Mouse (Mus musculus) thymus, adult 2 months (tissue): ENCODE measurements at regions not wholly inside any gene's neighbourhood (a gene's known extent, or its start where the extent isn't known, plus 50 kb on each side); places are given as distances from the start of the nearest gene placed in this dataset.

ENCODE experiments used
- DNase-seq: peaks from one replicate; pipeline ENCODE4 v3.0.0; 2021
- H3K27ac ChIP-seq: fragments of 200-500 bp; 2 replicates; pipeline ENCODE4 v1.5.1; 2012; ENCODE audit warnings: low read length, control low read depth; ENCODE audit not compliant: control insufficient read depth, insufficient read depth
- H3K27me3 ChIP-seq: fragments of 200-500 bp; 2 replicates; pipeline ENCODE4 v1.6.1; 2012; ENCODE audit warnings: mild to moderate bottlenecking, low read length, moderate library complexity, mixed read lengths; ENCODE audit not compliant: control insufficient read depth, insufficient read depth
- H3K36me3 ChIP-seq: fragments of 200-500 bp; 2 replicates; pipeline ENCODE4 v1.6.1; 2012; ENCODE audit warnings: mild to moderate bottlenecking, low read length, moderate library complexity; ENCODE audit not compliant: control insufficient read depth, insufficient read depth
- H3K4me1 ChIP-seq: fragments of 200-500 bp; replicated peaks from 2 replicates; pipeline ENCODE4 v1.6.1; 2012; ENCODE audit warnings: low read length; ENCODE audit not compliant: control insufficient read depth, insufficient read depth
- H3K4me3 ChIP-seq: fragments of 200-500 bp; 2 replicates; pipeline ENCODE4 v1.5.1; 2012; ENCODE audit warnings: mild to moderate bottlenecking, low read length, control low read depth, moderate library complexity; ENCODE audit not compliant: control insufficient read depth, insufficient read depth
- CTCF ChIP-seq: fragments of 200-500 bp; IDR thresholded peaks from 2 replicates; pipeline ENCODE4 v1.5.1; 2012; ENCODE audit warnings: mild to moderate bottlenecking, control low read depth, low read length, moderate library complexity, borderline replicate concordance; ENCODE audit not compliant: control insufficient read depth, poor library complexity, insufficient read depth; ENCODE audit errors: extremely low read depth
- POLR2A ChIP-seq: fragments of 200-500 bp; IDR thresholded peaks from 2 replicates; pipeline ENCODE4 v1.6.1; 2012; ENCODE audit warnings: mild to moderate bottlenecking, low read length, control low read depth, moderate library complexity; ENCODE audit not compliant: control insufficient read depth, poor library complexity, insufficient read depth; ENCODE audit errors: extremely low read depth
- WGBS: fragments of 180-500 bp; shearing (Covaris S2); methylation state at CpG from one replicate; pipeline ENCODE4 v1.1.7; 2018; 5-methylcytosine and 5-hydroxymethylcytosine counted together

DNA sequence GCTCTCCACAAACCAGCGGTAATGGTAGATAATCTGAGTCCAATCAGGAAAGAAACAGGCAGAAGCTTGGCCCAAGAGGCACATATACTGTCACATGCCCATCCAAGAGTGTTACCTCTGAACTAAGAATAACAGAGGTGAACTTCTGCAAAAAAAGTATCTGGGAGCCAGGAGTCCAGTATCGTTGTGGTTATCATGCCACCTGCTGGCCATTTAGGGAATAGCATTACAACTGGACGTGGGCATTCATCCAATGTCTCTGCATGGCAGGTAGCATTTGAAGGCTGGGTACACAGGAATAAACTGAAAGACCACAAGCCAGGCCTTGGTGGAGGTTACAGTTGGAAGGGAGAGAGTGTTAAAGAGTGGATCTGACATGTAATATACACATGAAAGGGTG, 70.9 kb upstream of the Thy1 start:
- no peak overlapping the region for H3K4me3 ChIP-seq
- peak; percentile 60 for DNase-seq
- no peaks in the 10 kb centered on the region for H3K27me3 ChIP-seq
- no peak overlapping the region for H3K27ac ChIP-seq
- 11% methylated on average over 3 of the region's 3 CpGs for WGBS
- TF ChIP-seq POLR2A (no peak), CTCF (no peak)
- H3K36me3 ChIP-seq, result no peaks in the 10 kb centered on the region
- peaks cover 21% of the 10 kb centered on the region for H3K4me1 ChIP-seq

DNA sequence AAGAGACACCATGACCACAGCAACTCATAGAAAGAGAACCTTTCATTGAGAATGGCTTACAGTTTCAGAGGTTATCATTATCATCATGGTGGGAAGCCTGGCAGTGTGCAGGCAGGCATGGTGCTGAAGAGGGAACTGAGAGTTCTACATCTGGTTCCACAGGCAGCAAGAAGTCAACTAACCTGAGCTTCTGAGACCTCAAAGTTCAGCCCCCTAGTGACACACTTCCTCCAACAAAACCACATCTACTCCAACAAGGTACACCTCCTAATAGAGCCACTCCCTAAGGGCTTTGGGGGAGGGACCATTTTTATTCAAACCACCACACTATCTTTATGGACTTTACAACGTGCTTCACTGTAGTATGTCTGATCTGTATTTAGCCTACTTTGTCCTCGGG, 67.8 kb upstream of the Thy1 start:
- 45% methylated on average over 2 of the region's 2 CpGs for WGBS
- H3K4me3 ChIP-seq, result no peak overlapping the region
- no peak overlapping the region for H3K27ac ChIP-seq
- no peak for DNase-seq
- H3K36me3 ChIP-seq, result no peaks in the 10 kb centered on the region
- no peaks in the 10 kb centered on the region for H3K27me3 ChIP-seq
- TF ChIP-seq POLR2A, result no peak
- no peak for TF ChIP-seq CTCF
- peaks cover 21% of the 10 kb centered on the region for H3K4me1 ChIP-seq

GRCm38 (mm10) chr9:43976366-43976765, 66.8 kb upstream of the Thy1 start:
- Histone ChIP-seq H3K36me3 (no peaks in the 10 kb centered on the region), H3K4me3 (no peak overlapping the region), H3K27ac (peak overlapping the region; percentile 61; the same call in 1 of the 2 replicates), H3K27me3 (no peaks in the 10 kb centered on the region), H3K4me1 (peaks cover 21% of the 10 kb centered on the region)
- TF ChIP-seq POLR2A (no peak), CTCF (no peak)
- no peak for DNase-seq
- 32% methylated on average over 5 of the region's 5 CpGs for WGBS

DNA sequence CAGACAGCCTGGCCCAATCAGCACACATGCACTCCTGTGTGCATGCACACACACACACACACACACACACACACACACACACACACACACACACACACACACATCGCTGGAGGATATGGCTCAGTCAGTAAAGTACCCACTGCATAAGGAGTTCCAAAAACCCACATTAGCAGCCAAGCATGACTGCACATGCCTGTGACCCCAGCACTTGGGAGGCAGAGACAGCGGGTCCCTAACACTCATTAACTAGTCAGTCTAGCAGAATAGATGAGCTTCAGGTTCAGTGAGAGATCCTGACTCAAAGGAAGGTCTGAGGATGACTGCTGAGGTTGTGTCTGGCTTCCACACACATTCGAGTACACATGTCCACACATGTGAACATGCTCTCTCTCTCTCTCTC, 65.4 kb upstream of the Thy1 start:
- H3K27me3 ChIP-seq, result no peaks in the 10 kb centered on the region
- H3K27ac ChIP-seq, result no peak overlapping the region
- H3K36me3 ChIP-seq, result no peaks in the 10 kb centered on the region
- 87% methylated on average over 3 of the region's 3 CpGs for WGBS
- no peak for DNase-seq
- H3K4me3 ChIP-seq, result no peak overlapping the region
- H3K4me1 ChIP-seq, result peaks cover 19% of the 10 kb centered on the region
- TF ChIP-seq CTCF (no peak), POLR2A (no peak)

DNA sequence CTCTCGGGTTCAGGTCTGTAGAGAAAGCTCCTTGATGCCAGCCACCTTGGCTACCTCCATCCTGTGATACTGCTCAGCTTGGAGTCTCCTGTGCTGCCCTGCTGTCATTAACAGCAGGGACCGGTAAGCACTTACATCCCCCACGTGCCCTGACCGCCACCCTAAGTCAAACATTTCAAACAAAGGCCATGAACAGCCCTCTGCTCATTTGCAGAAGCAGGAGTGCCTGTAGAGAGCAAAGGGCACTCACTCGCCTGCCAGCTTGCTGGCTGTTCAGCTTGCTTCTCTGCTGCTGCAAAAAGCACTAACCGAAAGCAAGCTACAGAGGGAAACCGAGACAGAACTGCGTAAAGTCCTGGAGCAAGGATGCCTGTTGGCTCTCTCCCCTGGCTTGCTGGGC, 61.8 kb upstream of the Thy1 start:
- TF ChIP-seq CTCF (no peak), POLR2A (no peak)
- DNase-seq, result no peak
- Histone ChIP-seq H3K4me1 (peaks cover 12% of the 10 kb centered on the region), H3K4me3 (no peak overlapping the region), H3K36me3 (no peaks in the 10 kb centered on the region), H3K27ac (no peak overlapping the region), H3K27me3 (no peaks in the 10 kb centered on the region)
- WGBS, result 86% methylated on average over 8 of the region's 8 CpGs

- Histone ChIP-seq H3K4me3 (no peak overlapping the region), H3K27ac (no peak overlapping the region), H3K4me1 (peaks cover 10% of the 10 kb centered on the region), H3K27me3 (no peaks in the 10 kb centered on the region), H3K36me3 (no peaks in the 10 kb centered on the region)
- no peak for DNase-seq
- 87% methylated on average over 5 of the region's 5 CpGs for WGBS
- TF ChIP-seq POLR2A (no peak), CTCF (no peak)
Observed at GRCm38 (mm10) chr9:43982359-43982889, 60.8 kb upstream of the Thy1 start.

- H3K27ac ChIP-seq, result no peak overlapping the region
- 94% methylated on average over 2 of the region's 2 CpGs for WGBS
- no peak overlapping the region for H3K4me3 ChIP-seq
- DNase-seq, result no peak
- peaks cover 18% of the 10 kb centered on the region for H3K4me1 ChIP-seq
- H3K27me3 ChIP-seq, result no peaks in the 10 kb centered on the region
- H3K36me3 ChIP-seq, result no peaks in the 10 kb centered on the region
- TF ChIP-seq CTCF (no peak), POLR2A (no peak)
Observed at GRCm38 (mm10) chr9:43983220-43983619, 60.0 kb upstream of the Thy1 start.
